Mouse (Mus musculus): ENCODE data around the gene Mill2. TPM values are rescaled to one million over a fixed set of nuclear protein-coding genes. Genes with fewer than 3 reads are reported as not detected.
"Not testable (repeated sequence)": the region's sequence is repeated elsewhere in the genome, so short reads cannot be mapped to it uniquely, and the experiment has no call there.

The Mill2 gene
- polyA plus RNA-seq, 1 experiment from 2014 or later, result 0.07 TPM

DNA sequence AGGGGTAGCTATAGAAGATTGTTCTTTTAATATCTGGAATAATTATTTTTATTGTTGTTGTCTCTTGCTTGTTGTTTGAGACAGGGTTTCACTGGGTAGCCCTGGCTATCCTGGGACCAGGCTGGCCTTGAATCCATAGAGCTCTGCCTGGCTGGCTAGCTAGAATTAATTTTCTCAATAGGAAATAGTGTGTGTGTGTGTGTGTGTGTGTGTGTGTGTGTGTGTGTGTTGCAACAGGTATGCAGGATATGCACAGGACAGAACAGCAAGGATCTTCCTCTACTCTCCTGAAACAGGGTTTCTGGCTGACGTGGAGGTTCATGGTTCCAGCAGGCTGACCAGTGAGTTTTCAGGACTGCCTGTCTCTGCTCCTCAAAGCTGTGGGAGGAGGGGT, 1.4 kb downstream of the Mill2 start:
- no peak; the same call in 1 of the 2 replicates for ATAC-seq
- Histone ChIP-seq H3K9ac (no peak overlapping the region), H3K36me3 (no peaks in the 10 kb centered on the region), H3K27ac (no peak overlapping the region), H3K4me2 (peak overlapping the region; percentile 50), H3K4me1 (peaks cover 9% of the 10 kb centered on the region; the same call in 1 of the 2 replicates), H3K27me3 (replicated peaks) (no peaks in the 10 kb centered on the region), H3K4me3 (0 out of 2 replicates have a peak overlapping the region, but pooled peaks have one; percentile 11), H3K9me3 (replicated peaks) (no peaks in the 10 kb centered on the region)
- 71% methylated on average over 1 of the region's 1 CpGs for WGBS (ENCODE audit: insufficient replicate concordance)

DNA sequence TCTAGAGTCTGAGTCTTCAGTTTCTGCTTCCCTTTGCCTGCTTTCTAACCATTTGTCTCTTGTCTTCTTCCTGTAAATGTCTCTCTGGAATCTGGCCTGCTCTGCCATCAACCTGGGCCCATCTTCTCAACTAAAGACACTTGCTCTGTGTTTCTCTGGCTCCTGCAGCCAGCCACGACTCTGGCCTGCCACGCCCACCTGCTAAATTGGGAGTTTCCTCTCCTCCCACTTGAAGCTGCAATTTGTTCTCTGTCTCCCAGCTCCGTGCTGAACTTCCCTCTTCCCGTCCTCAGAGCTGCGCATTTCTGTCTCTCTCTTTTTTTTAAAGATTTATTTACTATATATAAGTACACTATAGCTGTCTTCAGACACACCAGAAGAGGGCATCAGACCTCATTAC, 5.0 kb downstream of the Mill2 start:
- no peak for ATAC-seq
- no peak overlapping the region for H3K4me3 ChIP-seq
- peaks cover 9% of the 10 kb centered on the region; the same call in 1 of the 2 replicates for H3K4me1 ChIP-seq
- no peaks in the 10 kb centered on the region for H3K36me3 ChIP-seq
- no peak overlapping the region for H3K9ac ChIP-seq
- no peaks in the 10 kb centered on the region for H3K9me3 ChIP-seq (replicated peaks)
- no peaks in the 10 kb centered on the region for H3K27me3 ChIP-seq (replicated peaks)
- H3K4me2 ChIP-seq, result no peak overlapping the region
- H3K27ac ChIP-seq, result no peak overlapping the region
- WGBS (ENCODE audit: insufficient replicate concordance), result 20% methylated on average over 5 of the region's 5 CpGs

DNA sequence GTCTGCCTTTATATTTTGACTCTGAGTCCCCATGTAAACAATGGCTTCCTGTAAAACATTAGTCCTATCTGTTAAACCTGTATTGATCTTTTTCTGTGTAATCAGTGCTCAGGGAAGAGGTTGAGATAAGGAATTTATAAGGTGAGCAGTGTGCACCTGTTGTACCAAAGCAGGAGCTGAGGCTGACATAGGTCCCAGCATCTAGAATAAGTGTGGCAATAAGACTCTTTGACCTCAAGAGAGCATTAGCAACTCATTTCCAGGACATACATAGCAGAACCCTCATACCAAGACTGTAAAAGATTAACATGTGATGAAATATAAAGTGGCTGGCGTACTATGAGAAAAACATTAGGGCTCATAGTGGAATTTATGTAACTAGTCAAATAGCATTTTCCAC, 8.6 kb downstream of the Mill2 start:
- H3K4me1 ChIP-seq, result no peaks in the 10 kb centered on the region
- no peaks in the 10 kb centered on the region for H3K27me3 ChIP-seq (replicated peaks)
- no peak for ATAC-seq
- WGBS (ENCODE audit: insufficient replicate concordance), result 69% methylated on average over 1 of the region's 1 CpGs
- H3K4me3 ChIP-seq, result no peak overlapping the region
- H3K9me3 ChIP-seq (replicated peaks), result no peaks in the 10 kb centered on the region
- H3K36me3 ChIP-seq, result no peaks in the 10 kb centered on the region
- no peak overlapping the region for H3K4me2 ChIP-seq
- H3K27ac ChIP-seq, result no peak overlapping the region
- H3K9ac ChIP-seq, result no peak overlapping the region

DNA sequence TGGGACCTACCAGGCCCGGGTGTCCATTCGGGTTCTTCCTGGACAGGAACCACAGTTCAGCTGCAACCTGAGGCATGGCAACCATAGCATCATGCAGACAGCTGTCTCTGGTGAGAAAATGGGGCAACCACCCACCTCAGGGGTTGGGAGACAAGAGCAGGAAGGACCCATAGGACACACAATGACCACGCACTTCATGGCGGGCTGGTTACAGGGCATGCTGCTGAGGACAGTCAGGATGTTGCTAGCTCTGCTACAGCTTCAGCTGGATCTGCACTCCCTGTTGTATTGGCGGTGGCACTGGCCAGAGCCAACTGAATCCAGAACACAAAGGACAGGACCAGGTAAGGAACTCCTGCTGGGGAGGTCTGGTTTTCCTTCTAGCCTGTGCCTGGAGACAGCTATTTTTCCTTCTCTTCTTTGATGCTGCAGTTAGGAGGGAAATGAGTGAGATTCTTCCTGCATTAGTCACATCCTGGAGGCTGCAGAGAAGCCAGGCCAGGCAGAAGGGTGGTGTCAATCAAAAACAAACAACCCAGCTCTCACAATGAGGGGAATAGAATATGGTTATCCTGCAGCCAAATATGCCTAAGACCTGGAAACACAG, 18.6 kb downstream of the Mill2 start:
- H3K9me3 ChIP-seq (replicated peaks), result no peaks in the 10 kb centered on the region
- no peak overlapping the region for H3K27ac ChIP-seq
- H3K4me1 ChIP-seq, result no peaks in the 10 kb centered on the region
- H3K4me3 ChIP-seq, result no peak overlapping the region
- H3K9ac ChIP-seq, result no peak overlapping the region
- no peak overlapping the region for H3K4me2 ChIP-seq
- H3K27me3 ChIP-seq (replicated peaks), result no peaks in the 10 kb centered on the region
- no peak for ATAC-seq
- no peaks in the 10 kb centered on the region for H3K36me3 ChIP-seq
- WGBS (ENCODE audit: insufficient replicate concordance), result 34% methylated on average over 5 of the region's 5 CpGs

DNA sequence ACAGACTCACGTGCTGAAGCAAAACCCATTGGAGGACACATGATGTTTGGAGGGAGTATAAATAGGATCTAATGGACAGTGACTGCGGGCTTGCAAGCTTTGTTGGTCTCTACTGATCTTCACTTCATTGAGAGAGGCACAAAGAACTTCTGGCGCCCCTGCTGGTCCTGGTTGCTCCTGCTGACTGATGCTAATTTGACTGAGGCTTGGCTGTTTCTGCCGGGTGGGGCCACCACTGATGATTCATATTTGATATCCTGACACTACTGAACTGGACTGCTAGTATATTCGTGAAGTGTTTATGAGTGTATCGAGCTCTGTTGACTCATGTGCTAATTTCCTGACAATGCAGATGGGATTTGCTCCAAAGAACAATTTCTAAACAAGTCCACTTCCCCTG, 23.0 kb downstream of the Mill2 start:
- WGBS (ENCODE audit: insufficient replicate concordance), result 70% methylated on average over 6 of the region's 6 CpGs
- no peaks in the 10 kb centered on the region for H3K4me1 ChIP-seq

DNA sequence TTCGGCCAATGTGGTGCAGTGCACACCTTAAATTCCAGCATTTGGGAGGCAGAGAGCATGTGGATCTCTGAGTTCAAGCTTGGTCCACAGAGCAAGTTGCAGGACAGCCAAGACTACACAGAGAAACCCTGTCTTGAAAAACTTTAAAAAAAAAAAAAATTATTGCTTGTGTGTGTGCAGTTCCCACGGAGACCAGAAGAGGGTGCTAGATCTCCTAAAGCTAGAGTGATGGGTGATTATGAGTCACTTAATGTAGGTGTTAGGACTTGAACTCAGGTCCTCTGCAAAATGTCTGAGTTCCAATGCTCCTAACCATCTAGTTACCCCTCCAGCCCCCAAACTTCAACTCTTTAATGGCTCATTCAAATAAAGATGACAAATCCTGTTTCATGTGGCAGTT, 28.7 kb downstream of the Mill2 start:
- 67% methylated on average over 2 of the region's 2 CpGs for WGBS (ENCODE audit: insufficient replicate concordance)
- Histone ChIP-seq H3K9ac (no peak overlapping the region), H3K36me3 (no peaks in the 10 kb centered on the region), H3K4me3 (no peak overlapping the region), H3K27ac (no peak overlapping the region), H3K9me3 (replicated peaks) (0 out of 2 replicates have a peak, but pooled peaks cover 7% of the 10 kb centered on the region), H3K27me3 (replicated peaks) (peaks cover 15% of the 10 kb centered on the region; the same call in 1 of the 2 replicates), H3K4me1 (no peaks in the 10 kb centered on the region), H3K4me2 (no peak overlapping the region)
- ATAC-seq, result no peak

More for the DNA sequence above, 23.0 kb downstream of the Mill2 start:
- no peak overlapping the region for H3K4me2 ChIP-seq
- H3K27me3 ChIP-seq (replicated peaks), result no peaks in the 10 kb centered on the region
- ATAC-seq, result no peak
- H3K27ac ChIP-seq, result no peak overlapping the region
- H3K9ac ChIP-seq, result no peak overlapping the region
- no peaks in the 10 kb centered on the region for H3K36me3 ChIP-seq
- H3K4me3 ChIP-seq, result no peak overlapping the region
- no peaks in the 10 kb centered on the region for H3K9me3 ChIP-seq (replicated peaks)

DNA sequence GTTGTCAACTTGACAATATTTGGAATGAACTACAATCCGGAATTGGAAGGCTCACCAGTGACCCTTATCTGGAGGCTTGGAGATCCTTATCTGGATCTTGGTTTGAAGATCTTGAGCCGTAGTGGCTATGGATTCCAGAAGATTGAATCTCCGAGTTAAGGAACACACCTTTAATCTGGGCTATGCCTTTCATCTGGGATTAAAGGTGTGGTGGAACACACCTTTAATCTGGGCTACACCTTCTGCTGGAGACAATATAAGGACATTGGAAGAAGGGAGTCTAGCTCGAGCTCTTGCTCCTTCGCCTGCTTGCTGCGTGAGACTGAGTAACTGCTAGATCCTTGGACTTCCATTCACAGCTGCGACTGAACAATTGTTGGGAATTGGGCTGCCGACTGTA, 31.3 kb downstream of the Mill2 start, which contains the start of gene Pglyrp1:
Pglyrp1 (plus strand) TSS at position 301 of the 400 bp plus-strand sequence.
- WGBS (ENCODE audit: insufficient replicate concordance), result 100% methylated on average over 1 of the region's 8 CpGs
- H3K36me3 ChIP-seq; H3K9me3 ChIP-seq (replicated peaks); H3K27ac ChIP-seq; H3K4me2 ChIP-seq; H3K9ac ChIP-seq; H3K4me3 ChIP-seq; H3K4me1 ChIP-seq; ATAC-seq: not testable (repeated sequence)
- peaks cover 15% of the 10 kb centered on the region; the same call in 1 of the 2 replicates for H3K27me3 ChIP-seq (replicated peaks)

DNA sequence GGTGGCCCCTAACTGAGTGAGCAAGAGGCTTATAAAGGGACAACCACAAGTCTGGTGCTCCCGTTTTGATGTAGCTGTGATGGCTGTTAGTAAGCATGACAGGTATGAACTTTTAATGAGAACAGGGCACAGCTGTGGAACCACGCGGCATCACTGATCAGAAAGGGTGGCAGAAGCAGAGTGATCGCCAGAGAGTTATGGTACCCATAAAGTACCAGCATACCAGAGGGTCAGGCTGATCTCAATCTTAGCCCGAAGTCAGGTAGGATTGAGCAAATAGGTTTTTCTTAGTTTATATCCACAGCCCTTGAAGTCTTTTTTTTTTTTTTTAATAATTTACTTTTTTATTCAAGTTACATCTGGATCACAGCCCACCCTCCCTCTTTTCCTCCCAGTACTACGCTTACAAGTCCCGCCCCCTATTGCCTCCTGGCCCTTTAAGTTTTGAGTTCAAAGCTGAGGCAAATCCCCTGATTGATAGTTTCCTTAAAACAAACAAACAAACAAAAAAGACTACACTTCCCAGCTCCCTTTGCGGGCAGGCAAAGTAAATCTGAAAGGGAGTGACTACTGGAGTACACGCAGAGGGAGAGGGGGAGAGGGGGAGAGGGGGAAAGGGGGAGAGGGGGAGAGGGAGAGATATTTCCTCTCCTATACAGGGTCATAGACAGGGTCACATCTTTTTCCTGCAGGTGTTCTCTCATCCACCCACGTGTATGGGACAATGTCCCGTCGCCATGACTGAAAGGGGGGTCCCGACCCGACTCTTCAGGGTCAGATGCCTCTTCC, 32.4 kb downstream of the Mill2 start:
- Histone ChIP-seq H3K4me1 (no peaks in the 10 kb centered on the region), H3K9me3 (replicated peaks) (0 out of 2 replicates have a peak, but pooled peaks cover 7% of the 10 kb centered on the region), H3K27me3 (replicated peaks) (peaks cover 15% of the 10 kb centered on the region; the same call in 1 of the 2 replicates), H3K4me3 (no peak overlapping the region), H3K4me2 (peak overlapping the region; percentile 41), H3K36me3 (no peaks in the 10 kb centered on the region), H3K9ac (no peak overlapping the region), H3K27ac (no peak overlapping the region)
- WGBS (ENCODE audit: insufficient replicate concordance), result 32% methylated on average over 13 of the region's 14 CpGs
- ATAC-seq, result no peak

DNA sequence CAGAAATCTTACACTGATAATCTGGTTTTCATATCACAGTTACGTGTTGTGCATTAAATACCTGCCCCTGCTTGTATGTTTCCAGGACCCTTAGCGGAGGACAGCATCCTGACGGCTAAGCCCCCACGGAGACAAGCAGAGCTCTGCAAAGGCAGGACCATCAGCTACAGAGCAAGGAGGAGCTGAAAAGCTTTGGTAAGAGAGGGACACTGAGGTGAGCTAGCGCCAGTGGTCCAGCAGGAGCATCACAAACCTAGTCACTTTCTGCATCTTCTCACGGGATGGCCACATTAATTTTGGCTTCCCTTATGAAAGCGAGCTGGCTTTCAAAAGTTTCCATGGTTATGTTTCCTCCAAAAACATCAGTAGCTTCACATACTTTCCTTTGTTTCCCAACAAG, 33.0 kb downstream of the Mill2 start:
- no peak overlapping the region for H3K9ac ChIP-seq
- no peaks in the 10 kb centered on the region for H3K36me3 ChIP-seq
- ATAC-seq, result no peak
- WGBS (ENCODE audit: insufficient replicate concordance), result 8% methylated on average over 7 of the region's 7 CpGs
- H3K4me3 ChIP-seq, result peak overlapping the region; percentile 18; the same call in 1 of the 2 replicates
- peaks cover 15% of the 10 kb centered on the region; the same call in 1 of the 2 replicates for H3K27me3 ChIP-seq (replicated peaks)
- peak overlapping the region; percentile 41 for H3K4me2 ChIP-seq
- no peaks in the 10 kb centered on the region for H3K4me1 ChIP-seq
- H3K9me3 ChIP-seq (replicated peaks), result 0 out of 2 replicates have a peak, but pooled peaks cover 7% of the 10 kb centered on the region
- H3K27ac ChIP-seq, result no peak overlapping the region

DNA sequence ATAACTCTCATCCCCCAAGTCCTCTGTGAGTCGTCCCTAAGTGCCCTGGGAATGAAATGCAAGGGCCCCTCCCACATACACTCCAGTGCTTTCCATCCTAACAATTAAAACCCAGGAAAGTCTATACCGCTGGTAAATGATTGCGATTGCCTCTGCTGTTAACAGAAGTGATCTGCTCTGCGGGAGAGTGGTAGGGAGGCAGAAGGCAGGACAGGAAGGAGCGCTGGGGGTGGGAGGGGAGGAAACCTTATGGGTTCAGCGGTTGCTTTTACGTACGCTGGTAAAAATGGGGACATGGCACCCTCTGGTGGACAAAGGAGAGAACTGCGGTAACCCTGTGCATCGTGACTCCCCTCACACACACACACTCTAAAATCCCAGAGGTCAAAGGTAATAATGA, 33.5 kb downstream of the Mill2 start:
- H3K9me3 ChIP-seq (replicated peaks), result 0 out of 2 replicates have a peak, but pooled peaks cover 3% of the 10 kb centered on the region
- H3K4me3 ChIP-seq, result peak overlapping the region; percentile 18; the same call in 1 of the 2 replicates
- ATAC-seq, result peak; percentile 55; the same call in 1 of the 2 replicates
- H3K4me2 ChIP-seq, result peak overlapping the region; percentile 41
- H3K4me1 ChIP-seq, result no peaks in the 10 kb centered on the region
- WGBS (ENCODE audit: insufficient replicate concordance), result 2% methylated on average over 10 of the region's 10 CpGs
- H3K27me3 ChIP-seq (replicated peaks), result peaks cover 15% of the 10 kb centered on the region; the same call in 1 of the 2 replicates
- no peaks in the 10 kb centered on the region for H3K36me3 ChIP-seq
- H3K9ac ChIP-seq, result no peak overlapping the region
- no peak overlapping the region for H3K27ac ChIP-seq

DNA sequence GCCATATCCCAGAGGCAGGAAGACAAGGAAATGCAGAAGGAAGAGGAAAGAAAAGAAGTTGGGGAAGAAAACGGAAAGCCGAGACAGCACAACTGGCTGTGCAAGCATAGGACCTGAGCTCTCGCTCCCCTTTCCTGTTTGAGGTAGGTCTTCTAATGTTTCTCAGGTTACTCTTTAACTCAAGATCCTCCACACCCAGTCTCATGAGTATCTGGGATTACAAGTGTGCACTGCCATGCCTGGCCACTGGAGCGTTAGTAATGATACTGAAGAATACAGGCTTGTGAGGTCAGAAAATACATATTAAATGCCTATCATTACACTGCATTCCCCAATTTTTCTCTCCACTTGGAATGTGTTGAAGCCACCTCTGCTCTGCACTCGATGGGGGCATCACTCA, 35.6 kb downstream of the Mill2 start:
- Histone ChIP-seq H3K9me3 (replicated peaks) (no peaks in the 10 kb centered on the region), H3K27ac (no peak overlapping the region), H3K9ac (no peak overlapping the region), H3K27me3 (replicated peaks) (peaks cover 15% of the 10 kb centered on the region; the same call in 1 of the 2 replicates), H3K4me2 (no peak overlapping the region), H3K4me3 (no peak overlapping the region), H3K4me1 (no peaks in the 10 kb centered on the region), H3K36me3 (no peaks in the 10 kb centered on the region)
- WGBS (ENCODE audit: insufficient replicate concordance), result 67% methylated on average over 5 of the region's 5 CpGs
- ATAC-seq, result no peak

DNA sequence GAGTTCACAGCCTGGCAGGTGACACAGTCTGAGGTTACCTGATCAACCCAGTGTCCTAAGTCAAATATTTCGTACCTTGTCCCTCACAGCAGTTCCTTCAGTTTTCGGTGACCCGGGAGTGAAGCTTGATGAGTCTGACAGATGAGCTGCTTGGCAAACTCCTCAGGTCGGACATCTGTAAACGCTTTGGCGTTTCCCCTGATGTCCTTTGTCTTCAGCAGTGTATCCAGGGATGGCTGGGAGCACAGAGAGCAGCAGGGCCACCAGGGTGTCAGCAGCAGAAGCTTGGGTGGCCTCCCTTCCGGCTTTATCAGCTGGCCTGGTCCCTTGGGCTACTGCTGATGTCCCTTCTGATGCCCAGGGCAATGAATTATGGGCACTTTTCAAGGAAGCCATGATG, 38.9 kb downstream of the Mill2 start:
- H3K4me1 ChIP-seq, result no peaks in the 10 kb centered on the region
- H3K4me3 ChIP-seq, result no peak overlapping the region
- H3K9ac ChIP-seq, result no peak overlapping the region
- H3K9me3 ChIP-seq (replicated peaks), result no peaks in the 10 kb centered on the region
- WGBS (ENCODE audit: insufficient replicate concordance), result 55% methylated on average over 7 of the region's 7 CpGs
- H3K27ac ChIP-seq, result no peak overlapping the region
- H3K36me3 ChIP-seq, result no peaks in the 10 kb centered on the region
- H3K4me2 ChIP-seq, result no peak overlapping the region
- H3K27me3 ChIP-seq (replicated peaks), result no peaks in the 10 kb centered on the region; the same call in 1 of the 2 replicates
- ATAC-seq, result no peak

Data from liver, embryonic 12.5 days (tissue).